Mouse (Mus musculus) cerebellum, adult 2 months (tissue): ENCODE data around the gene Cacna1d.

Experiments used
- CTCF ChIP-seq: fragments of 200-500 bp; IDR thresholded peaks from 2 replicates; pipeline ENCODE4 v1.5.1; 2011; ENCODE audit warnings: low read depth, mild to moderate bottlenecking, control low read depth, low read length, moderate library complexity, borderline replicate concordance; ENCODE audit not compliant: insufficient read depth
- POLR2A ChIP-seq: fragments of 200-500 bp; IDR thresholded peaks from 2 replicates; pipeline ENCODE4 v1.6.1; 2011; ENCODE audit warnings: low read length, control low read depth, borderline replicate concordance; ENCODE audit not compliant: insufficient read depth

DNA sequence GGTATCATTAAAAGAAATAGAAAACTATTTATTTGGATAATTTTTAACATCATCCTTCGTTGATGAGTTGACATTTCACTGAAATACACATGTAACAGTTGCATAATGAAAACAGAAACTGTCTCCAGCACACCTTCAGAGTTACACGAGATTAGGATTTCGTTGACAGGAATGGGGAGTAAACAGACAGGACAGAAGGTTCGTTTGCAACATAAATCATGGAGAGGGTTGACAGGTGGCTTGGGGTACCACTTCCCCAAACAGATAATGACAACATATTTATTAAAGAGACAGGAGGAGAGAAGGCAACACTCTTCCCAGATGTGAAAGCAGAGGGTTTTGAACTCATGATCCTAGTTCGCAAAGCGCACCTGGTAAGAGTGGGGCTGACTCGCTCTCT is 436.3 kb downstream of the Cacna1d start:
- TF ChIP-seq CTCF (no peak), POLR2A (no peak)
